Mouse (Mus musculus) frontal cortex, adult (tissue): ENCODE data around the gene Pdcl2.

Experiments used
- ATAC-seq: cut with Nextera tagmentation; 2 replicates; pipeline ENCODE4 v1.9.2; 2017; ENCODE audit warnings: mild to moderate bottlenecking, moderate library complexity, mixed read lengths; ENCODE audit not compliant: low TSS enrichment

Pdcl2 gene

GRCm38 (mm10) chr5:76330953-76331352, at the start of gene Pdcl2:
Gene Pdcl2, minus strand, starts transcription at chr5:76331156.
- no peak for ATAC-seq

GRCm38 (mm10) chr5:76379216-76379615, 48.3 kb upstream of the Pdcl2 start:
- no peak for ATAC-seq

- ATAC-seq = no peak
Measured at GRCm38 (mm10) chr5:76369215-76369840, 38.4 kb upstream of the Pdcl2 start.

DNA sequence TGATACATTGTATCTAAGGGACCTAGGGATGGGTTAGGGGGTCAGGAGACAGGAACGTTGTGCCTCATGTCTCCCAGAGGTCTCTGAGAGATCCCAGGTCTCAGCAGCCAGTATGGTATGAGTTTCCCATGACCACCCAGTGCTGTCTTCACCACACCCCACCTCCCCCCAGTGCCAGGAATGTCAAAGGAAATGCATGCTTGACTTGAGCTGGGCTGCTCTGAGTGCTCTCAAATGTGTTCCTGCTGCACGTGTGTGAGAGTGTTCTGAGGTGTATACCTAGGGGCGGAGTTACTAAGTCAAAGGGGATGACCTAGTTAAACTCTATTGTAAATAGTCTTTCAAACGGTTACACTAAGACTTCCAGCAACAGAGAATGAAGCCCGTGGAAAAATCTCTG, 34.5 kb upstream of the Pdcl2 start:
- ATAC-seq = no peak

DNA sequence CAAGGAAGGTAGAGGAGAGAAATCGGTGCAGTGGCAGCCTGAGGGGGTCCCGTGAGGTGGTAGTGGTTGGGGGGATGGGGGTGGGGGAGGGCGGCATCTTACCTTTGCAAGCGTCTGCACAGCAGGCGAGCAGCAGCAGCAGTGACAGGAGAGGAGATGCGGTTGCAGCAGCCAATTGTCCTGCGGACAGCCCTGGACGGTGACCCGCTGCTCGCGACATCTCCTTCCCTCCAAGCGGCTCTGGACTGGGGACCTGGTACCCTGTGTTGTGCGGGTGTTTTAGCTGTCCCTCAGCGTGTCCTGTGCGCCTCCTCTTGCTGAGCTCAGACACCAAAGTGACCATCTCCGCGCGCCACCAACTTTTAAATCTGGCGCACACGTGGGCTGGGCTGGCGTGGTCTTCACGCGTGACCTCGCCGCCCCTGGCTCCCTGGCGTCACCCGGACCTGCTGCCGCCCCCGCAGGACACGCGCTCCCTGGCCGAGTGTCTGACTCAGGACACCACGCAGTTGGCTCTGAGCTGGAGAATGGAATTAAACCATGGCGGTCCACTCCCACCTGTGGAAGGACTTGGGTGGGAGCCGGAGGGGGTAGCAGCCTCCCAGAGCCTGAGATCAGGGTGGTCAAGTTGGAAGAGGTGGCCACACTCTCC, 32.6 kb upstream of the Pdcl2 start, which contains the start of gene Nmu:
Gene Nmu (minus strand): TSS at position 336 of the 652 bp plus-strand sequence.
- no peak for ATAC-seq

- no peak for ATAC-seq
Measured at GRCm38 (mm10) chr5:76360786-76361185, 29.8 kb upstream of the Pdcl2 start.

- ATAC-seq = no peak
Measured at GRCm38 (mm10) chr5:76360057-76360456, 29.1 kb upstream of the Pdcl2 start.

DNA sequence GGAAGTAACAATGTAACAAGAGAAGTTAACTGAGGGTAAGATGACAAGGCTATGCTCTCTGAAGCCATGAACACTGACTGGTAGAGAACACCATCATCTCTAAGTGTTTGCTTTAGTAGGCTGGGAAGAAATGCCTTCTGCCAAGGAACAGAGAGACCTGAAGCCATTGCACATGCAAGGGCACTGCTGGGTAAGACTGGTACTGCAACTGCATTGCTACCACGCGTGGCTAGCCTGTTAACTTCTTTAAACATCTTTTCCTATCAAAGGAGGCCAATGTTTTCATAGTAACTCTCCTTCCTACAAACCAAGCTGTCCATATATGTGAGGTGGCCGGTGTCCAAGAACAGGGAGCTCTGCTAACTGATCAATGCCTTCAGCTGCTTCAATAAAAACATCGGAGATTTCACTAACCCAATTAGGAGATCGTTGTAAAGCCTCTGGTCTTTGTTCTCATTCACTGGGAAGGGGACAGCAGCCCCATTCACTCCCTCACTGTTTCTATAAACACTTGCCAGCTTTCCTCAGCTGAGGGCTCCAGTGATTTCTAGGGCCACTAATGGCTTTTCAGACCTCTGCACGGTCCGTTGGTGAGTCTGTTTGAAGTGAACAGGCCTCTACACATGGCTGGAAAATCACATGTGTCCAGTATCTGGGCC, 21.1 kb upstream of the Pdcl2 start:
- peak; percentile 34; the same call in 1 of the 2 replicates for ATAC-seq

GRCm38 (mm10) chr5:76351537-76351936, 20.6 kb upstream of the Pdcl2 start:
- ATAC-seq = no peak

- ATAC-seq = peak; percentile 91
Measured at GRCm38 (mm10) chr5:76346137-76346536, 15.2 kb upstream of the Pdcl2 start.

GRCm38 (mm10) chr5:76340931-76341330, 10.0 kb upstream of the Pdcl2 start:
- ATAC-seq = no peak

DNA sequence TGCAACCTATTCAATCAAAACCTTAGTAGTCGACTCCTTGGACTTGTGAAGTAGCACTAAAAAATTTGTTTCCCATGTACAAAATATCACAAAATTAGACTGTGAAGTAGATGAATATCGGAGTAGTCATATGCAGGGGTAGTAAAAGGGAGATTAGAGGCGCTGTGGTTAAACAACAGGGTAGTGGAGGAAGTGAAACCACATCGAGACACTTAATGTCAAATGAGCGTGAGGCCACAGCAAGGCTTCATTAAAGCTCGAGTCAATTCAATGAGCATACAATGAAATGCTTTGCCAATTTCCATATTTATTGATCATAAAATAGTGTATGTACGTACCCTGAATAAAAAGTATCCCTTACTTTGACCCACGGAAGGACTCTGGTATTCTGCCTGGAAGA, 6.1 kb upstream of the Pdcl2 start:
- ATAC-seq = no peak

DNA sequence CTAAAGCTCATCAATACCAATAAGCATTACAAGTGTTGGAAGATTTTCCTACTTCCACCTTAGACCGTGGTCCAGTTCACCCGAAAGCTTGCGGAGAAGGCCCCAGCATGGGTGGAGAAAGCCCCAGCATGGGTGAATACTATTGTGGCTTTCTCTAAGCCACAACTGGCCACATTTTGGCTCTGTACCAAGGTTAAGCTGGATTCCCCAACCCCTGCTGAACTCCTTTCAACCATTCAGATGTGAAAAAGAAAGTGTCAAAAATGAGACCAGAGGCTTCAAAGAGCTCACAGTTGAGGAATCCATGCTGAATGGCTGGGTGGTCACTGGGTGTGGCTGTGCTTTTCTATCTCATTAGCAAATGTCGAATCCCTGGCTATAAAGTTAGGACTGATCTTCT, 2.9 kb upstream of the Pdcl2 start:
- no peak for ATAC-seq

GRCm38 (mm10) chr5:76327296-76327695, 3.7 kb downstream of the Pdcl2 start:
- ATAC-seq = no peak

DNA sequence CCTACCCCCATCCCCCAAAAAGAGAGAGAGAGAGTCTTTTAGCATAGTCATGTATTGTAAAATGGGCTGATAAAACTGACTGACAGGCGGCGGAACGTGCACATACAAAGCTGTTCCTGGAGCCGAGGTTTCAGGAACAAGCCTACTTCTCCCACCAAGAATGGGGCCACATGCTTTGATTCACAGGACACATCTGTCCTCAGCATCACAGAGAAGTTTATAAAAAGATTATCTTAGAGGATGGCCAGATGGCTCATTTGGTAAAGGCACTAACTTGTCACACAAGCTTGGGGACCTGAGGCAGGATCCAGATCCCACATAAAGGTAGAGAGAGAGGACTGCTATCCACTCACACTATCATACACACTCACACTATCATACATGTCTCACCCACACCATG, 5.8 kb downstream of the Pdcl2 start:
- peak; percentile 87 for ATAC-seq

DNA sequence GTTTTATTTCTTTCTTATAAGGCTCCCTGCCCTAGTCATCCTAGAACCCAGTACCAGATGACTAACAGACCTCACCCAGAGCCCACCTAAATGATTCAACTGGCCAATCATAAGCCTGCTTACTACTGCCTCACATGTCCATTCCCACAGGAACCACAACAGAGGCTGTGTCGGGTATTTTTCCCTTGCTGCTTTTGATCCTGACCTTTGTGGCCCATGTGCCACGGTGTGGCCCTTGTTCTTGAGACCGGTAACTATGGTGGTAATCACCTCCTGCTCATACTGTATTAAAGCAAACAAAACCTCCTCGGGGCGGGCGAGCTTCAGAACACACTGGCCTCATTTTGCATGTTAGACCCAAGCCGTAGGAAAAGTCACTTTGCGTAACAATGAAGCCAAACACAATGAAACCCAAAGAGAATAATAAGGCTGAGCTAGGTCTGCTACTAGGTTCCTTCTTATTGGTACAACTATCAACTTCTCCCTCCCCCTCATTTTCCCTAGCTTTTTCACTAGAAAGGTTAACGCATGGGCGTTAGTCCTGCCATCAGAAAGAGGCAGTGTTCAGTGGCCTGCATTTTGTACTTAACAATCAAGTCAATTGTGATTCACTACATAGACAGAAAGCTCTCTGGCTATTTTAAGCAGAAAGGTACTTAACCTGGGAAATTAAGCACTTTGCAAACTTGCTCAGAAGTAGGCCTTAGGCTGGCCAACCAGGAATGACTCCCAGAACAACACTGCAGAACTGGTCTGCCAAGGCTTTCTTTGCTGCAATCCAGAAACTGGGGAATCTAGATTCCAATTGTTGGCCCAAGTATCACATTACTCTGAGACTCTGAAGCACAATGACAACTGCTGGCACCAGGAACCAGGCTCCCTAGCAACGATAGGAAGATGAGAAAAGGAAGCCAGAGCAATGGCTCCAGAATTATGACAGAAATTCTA, 9.4 kb downstream of the Pdcl2 start:
- peak; percentile 41; the same call in 1 of the 2 replicates for ATAC-seq

GRCm38 (mm10) chr5:76308206-76308605, 22.8 kb downstream of the Pdcl2 start:
- no peak for ATAC-seq

- ATAC-seq = no peak
Measured at GRCm38 (mm10) chr5:76306261-76306660, 24.7 kb downstream of the Pdcl2 start.

DNA sequence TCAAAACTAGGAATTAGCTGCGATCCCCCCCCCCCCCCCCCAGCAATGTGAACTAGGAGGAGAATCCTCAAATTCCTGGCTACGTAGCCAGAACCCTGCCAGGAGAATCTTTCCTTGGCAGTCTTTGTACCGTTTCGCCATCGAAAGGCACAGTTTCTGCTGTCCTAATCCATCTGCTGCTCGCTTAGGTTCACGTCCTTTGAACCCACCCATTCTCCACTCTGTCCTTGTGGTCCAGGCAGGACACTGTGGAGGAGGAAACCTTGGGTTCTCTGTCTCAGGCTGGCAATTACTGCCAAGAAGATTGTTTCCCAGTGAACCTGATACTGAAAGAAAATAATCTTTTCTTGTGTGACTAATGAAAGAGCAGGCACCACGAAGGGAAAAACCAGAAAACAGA, 25.3 kb downstream of the Pdcl2 start:
- no peak for ATAC-seq

GRCm38 (mm10) chr5:76304452-76305341, 26.3 kb downstream of the Pdcl2 start, which contains the start of gene Clock:
Gene Clock, minus strand, starts transcription at chr5:76304792.
- peak; percentile 87 for ATAC-seq
